Mouse (Mus musculus): ENCODE measurements at regions not wholly inside any gene's neighbourhood (a gene's known extent, or its start where the extent isn't known, plus 50 kb on each side); places are given as distances from the start of the nearest gene placed in this dataset.

- TF ChIP-seq CTCF (conservative IDR thresholded peaks at IDR 0.05; ENCODE audit: low read length) (no peak), NANOG (IDR thresholded peaks at IDR 0.05; ENCODE audit: borderline replicate concordance, low read length) (no peak)
Observed at GRCm38 (mm10) chr12:71626801-71627200, 204.1 kb upstream of the Daam1 start.
